Mouse (Mus musculus): ENCODE results near the gene Serp2.
A peak's percentile ranks its signal among the peaks of the same experiment; 100 is the strongest.
"Not testable (repeated sequence)": the region's sequence is repeated elsewhere in the genome, so short reads cannot be mapped to it uniquely, and the experiment has no call there.

Gene Serp2

GRCm38 (mm10) chr14:76569271-76569961, 12.7 kb upstream of the Serp2 start:
- no peak for DNase-seq (ENCODE audit: low spot score in 2 of 2)

GRCm38 (mm10) chr14:76568548-76568947, 11.9 kb upstream of the Serp2 start:
- DNase-seq (ENCODE audit: low spot score in 2 of 2), result no peak

GRCm38 (mm10) chr14:76567280-76567679, 10.6 kb upstream of the Serp2 start:
- no peak for DNase-seq (ENCODE audit: low spot score in 2 of 2)

- no peak for DNase-seq (ENCODE audit: low spot score in 2 of 2)
Observed at GRCm38 (mm10) chr14:76566711-76567110, 10.0 kb upstream of the Serp2 start.

- DNase-seq (ENCODE audit: low spot score in 2 of 2), result no peak
Observed at GRCm38 (mm10) chr14:76566193-76566592, 9.5 kb upstream of the Serp2 start.

GRCm38 (mm10) chr14:76559208-76559607, 2.5 kb upstream of the Serp2 start:
- no peak for DNase-seq (ENCODE audit: low spot score in 2 of 2)

GRCm38 (mm10) chr14:76558171-76558570, 1.5 kb upstream of the Serp2 start:
- DNase-seq (ENCODE audit: low spot score in 2 of 2), result not testable (repeated sequence)

GRCm38 (mm10) chr14:76556031-76556851, 448 bp downstream of the Serp2 start:
- peak; percentile 34 to 75 for DNase-seq (ENCODE audit: low spot score in 2 of 2)

GRCm38 (mm10) chr14:76555263-76556030, 1.2 kb downstream of the Serp2 start:
- DNase-seq (ENCODE audit: low spot score in 2 of 2), result no peak

GRCm38 (mm10) chr14:76544136-76544535, 12.6 kb downstream of the Serp2 start:
- no peak for DNase-seq (ENCODE audit: low spot score in 2 of 2)

- DNase-seq (ENCODE audit: low spot score in 2 of 2), result no peak
Observed at GRCm38 (mm10) chr14:76541341-76541740, 15.3 kb downstream of the Serp2 start.

- no peak for DNase-seq (ENCODE audit: low spot score in 2 of 2)
Observed at GRCm38 (mm10) chr14:76540005-76540670, 16.6 kb downstream of the Serp2 start.

GRCm38 (mm10) chr14:76536921-76537320, 19.8 kb downstream of the Serp2 start:
- DNase-seq (ENCODE audit: low spot score in 2 of 2), result no peak

- DNase-seq (ENCODE audit: low spot score in 2 of 2), result no peak
Observed at GRCm38 (mm10) chr14:76535096-76535495, 21.6 kb downstream of the Serp2 start.

- peak in 1 of 2 experiments; percentile 26 for DNase-seq (ENCODE audit: low spot score in 2 of 2)
Observed at GRCm38 (mm10) chr14:76533170-76533815, 23.4 kb downstream of the Serp2 start.

- peak; percentile 42 to 60 for DNase-seq (ENCODE audit: low spot score in 2 of 2)
Observed at GRCm38 (mm10) chr14:76532257-76533169, 24.2 kb downstream of the Serp2 start.

- DNase-seq (ENCODE audit: low spot score in 2 of 2), result no peak
Observed at GRCm38 (mm10) chr14:76531027-76531660, 25.5 kb downstream of the Serp2 start.

GRCm38 (mm10) chr14:76528641-76529040, 28.0 kb downstream of the Serp2 start:
- no peak for DNase-seq (ENCODE audit: low spot score in 2 of 2)

GRCm38 (mm10) chr14:76527758-76528313, 28.9 kb downstream of the Serp2 start:
- DNase-seq (ENCODE audit: low spot score in 2 of 2), result no peak
